Mouse (Mus musculus) urinary bladder, postnatal 36 days (tissue): ENCODE data around the gene Robo2.

Experiments
- DNase-seq, 2 experiments: peaks; one replicate each; pipeline ENCODE4 v3.0.0; 2022; ENCODE audit warnings: low spot score in 2 of 2, mixed read lengths in 1 of 2

Gene Robo2

GRCm38 (mm10) chr16:74411481-74412251 is at the start of gene Robo2:
Gene Robo2 (minus strand): TSS chr16:74411825.
- peak; percentile 31 to 41 for DNase-seq

- no peak for DNase-seq
These were observed 46.5 kb upstream of the Robo2 start for GRCm38 (mm10) chr16:74458138-74458537.

GRCm38 (mm10) chr16:74457736-74458135 is 46.1 kb upstream of the Robo2 start:
- DNase-seq: no peak

GRCm38 (mm10) chr16:74456808-74457470 is 45.3 kb upstream of the Robo2 start:
- DNase-seq: no peak

- DNase-seq: no peak
These were observed 43.6 kb upstream of the Robo2 start for GRCm38 (mm10) chr16:74455179-74455578.

GRCm38 (mm10) chr16:74448025-74448424 is 36.4 kb upstream of the Robo2 start:
- no peak for DNase-seq

GRCm38 (mm10) chr16:74427071-74427470 is 15.4 kb upstream of the Robo2 start:
- no peak for DNase-seq

GRCm38 (mm10) chr16:74420324-74420723 is 8.7 kb upstream of the Robo2 start:
- DNase-seq: no peak

GRCm38 (mm10) chr16:74412471-74413291 is 1.1 kb upstream of the Robo2 start:
- peak; percentile 27 to 31 for DNase-seq

- no peak for DNase-seq
These were observed 604 bp downstream of the Robo2 start for GRCm38 (mm10) chr16:74411021-74411420.

- no peak for DNase-seq
These were observed 1.5 kb downstream of the Robo2 start for GRCm38 (mm10) chr16:74410125-74410524.

GRCm38 (mm10) chr16:74409548-74409947 is 2.1 kb downstream of the Robo2 start:
- no peak for DNase-seq

- no peak for DNase-seq
These were observed 3.1 kb downstream of the Robo2 start for GRCm38 (mm10) chr16:74408566-74408965.

GRCm38 (mm10) chr16:74397291-74397690 is 14.3 kb downstream of the Robo2 start:
- DNase-seq: no peak

- DNase-seq: no peak
These were observed 15.9 kb downstream of the Robo2 start for GRCm38 (mm10) chr16:74395678-74396077.

- no peak for DNase-seq
These were observed 32.2 kb downstream of the Robo2 start for GRCm38 (mm10) chr16:74379458-74379857.

GRCm38 (mm10) chr16:74375342-74375940 is 36.2 kb downstream of the Robo2 start:
- DNase-seq: no peak

- DNase-seq: no peak
These were observed 37.1 kb downstream of the Robo2 start for GRCm38 (mm10) chr16:74374540-74374939.

GRCm38 (mm10) chr16:74373407-74373806 is 38.2 kb downstream of the Robo2 start:
- DNase-seq: no peak

GRCm38 (mm10) chr16:74372876-74373275 is 38.7 kb downstream of the Robo2 start:
- DNase-seq: no peak

- DNase-seq: no peak
These were observed 63.2 kb downstream of the Robo2 start for GRCm38 (mm10) chr16:74348437-74348836.
